Mouse (Mus musculus): ENCODE measurements around the gene Rhbdd1.

- no peak for TF ChIP-seq CTCF (conservative IDR thresholded peaks at IDR 0.05; ENCODE audit: insufficient read depth, insufficient read length, low read depth, low read length)
- no peak for TF ChIP-seq POLR2A (IDR thresholded peaks at IDR 0.05; ENCODE audit: low read depth, low read length)
Observed at GRCm38 (mm10) chr1:82371636-82372428, 55.6 kb downstream of the Rhbdd1 start.
